Mouse (Mus musculus) forebrain, postnatal 0 days (tissue): ENCODE measurements around the gene Borcs8. TPM values are rescaled to one million over a fixed set of nuclear protein-coding genes. Genes with fewer than 3 reads are reported as not detected.

Experiments
- ATAC-seq: fragments of 200-750 bp; cut with Nextera tagmentation; 2 replicates; pipeline ENCODE4 v1.8.0; 2017; ENCODE audit warnings: mild to moderate bottlenecking, moderate library complexity
- DNase-seq: peaks from one replicate; pipeline ENCODE4 v3.0.0-alpha.2; 2015
- H3K27ac ChIP-seq: fragments of 300-500 bp; sonication (generic); 2 replicates; pipeline ENCODE4 v1.5.1; 2014; ENCODE audit warnings: low read depth, mild to moderate bottlenecking, antibody characterized with exemption, low read length, moderate library complexity, mixed read lengths
- H3K27me3 ChIP-seq: fragments of 300-500 bp; sonication (generic); 2 replicates; pipeline ENCODE4 v1.6.1; 2014; ENCODE audit warnings: mild to moderate bottlenecking, low read length, mixed read lengths; ENCODE audit not compliant: insufficient read depth
- H3K36me3 ChIP-seq: fragments of 300-500 bp; sonication (generic); 2 replicates; pipeline ENCODE4 v1.6.1; 2014; ENCODE audit warnings: mild to moderate bottlenecking, moderate library complexity; ENCODE audit not compliant: insufficient read depth
- H3K4me1 ChIP-seq: fragments of 300-500 bp; sonication (generic); 2 replicates; pipeline ENCODE4 v1.6.1; 2014; ENCODE audit warnings: antibody characterized with exemption; ENCODE audit not compliant: insufficient read depth
- H3K4me2 ChIP-seq: fragments of 300-500 bp; sonication (generic); 2 replicates; pipeline ENCODE4 v1.6.1; 2014; ENCODE audit warnings: low read depth, mild to moderate bottlenecking, moderate library complexity
- H3K4me3 ChIP-seq: fragments of 300-500 bp; sonication (generic); 2 replicates; pipeline ENCODE4 v1.5.1; 2014; ENCODE audit warnings: low read depth, low read length, mixed read lengths
- H3K9ac ChIP-seq: fragments of 300-500 bp; sonication (generic); 2 replicates; pipeline ENCODE4 v1.6.1; 2014; ENCODE audit warnings: mild to moderate bottlenecking
- H3K9me3 ChIP-seq: fragments of 300-500 bp; sonication (generic); 2 replicates; pipeline ENCODE4 v1.6.1; 2016; ENCODE audit warnings: low read length
- CTCF ChIP-seq: sonication (generic); IDR thresholded peaks from 2 replicates; pipeline ENCODE4 v1.5.1; 2016; ENCODE audit warnings: antibody characterized with exemption, control low read depth, low read depth
- WGBS: fragments of 180-500 bp; shearing (Covaris S2); extraction: QIAGEN DNeasy Blood & Tissue Kit; methylation state at CpG from one replicate; pipeline ENCODE4 v1.1.7; 2014; 5-methylcytosine and 5-hydroxymethylcytosine counted together
- polyA plus RNA-seq: library from polyadenylated mRNA; unstranded; fragments of >200 nt; fragmentation: Nextera tagmentation; extraction: Ambion mirVana; gene quantifications from 2 replicates; pipeline ENCODE4 v1.2.1, GENCODE M21; 2015
- total RNA-seq: library from RNA; depleted of rRNA; stranded (reverse); fragments of >200 nt; gene quantifications from 2 replicates; pipeline ENCODE4 v1.2.3, GENCODE M21; 2014

Borcs8 gene
- total and polyA plus RNA-seq, 2 experiments from 2014 or later = 56.5 to 59.3 TPM

GRCm38 (mm10) chr8:70134086-70134485, 5.2 kb upstream of the Borcs8 start:
- no peak for TF ChIP-seq CTCF
- Histone ChIP-seq H3K9me3 (no peaks in the 10 kb centered on the region), H3K4me1 (peaks cover 11% of the 10 kb centered on the region), H3K4me2 (no peak overlapping the region), H3K27me3 (no peaks in the 10 kb centered on the region), H3K27ac (no peak overlapping the region), H3K36me3 (peaks cover 35% of the 10 kb centered on the region; the same call in 1 of the 2 replicates), H3K9ac (no peak overlapping the region), H3K4me3 (no peak overlapping the region)
- 90% methylated on average over 5 of the region's 5 CpGs for WGBS
- ATAC-seq (no peak), DNase-seq (no peak)

DNA sequence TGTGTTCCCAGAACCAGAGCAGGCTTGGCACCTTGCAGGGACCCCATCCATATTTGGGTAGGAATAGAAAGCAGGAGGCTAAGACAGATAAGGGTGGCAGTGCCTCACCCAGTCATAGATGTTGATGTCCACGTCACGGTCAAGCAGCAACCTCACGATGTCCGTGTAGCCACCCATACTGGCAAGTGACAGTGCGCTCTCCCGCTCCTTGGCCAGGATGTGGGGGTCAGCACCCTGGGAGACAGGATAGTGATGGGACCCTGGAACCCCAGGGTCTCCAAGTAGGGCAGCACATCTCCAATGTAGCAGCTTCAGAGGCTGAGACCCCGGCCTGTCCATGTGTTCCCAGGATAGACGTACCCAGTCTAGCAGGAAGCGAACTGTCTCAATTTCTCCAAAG, 4.4 kb upstream of the Borcs8 start:
- no peak overlapping the region for H3K27ac ChIP-seq
- H3K4me3 ChIP-seq = no peak overlapping the region
- peaks cover 35% of the 10 kb centered on the region; the same call in 1 of the 2 replicates for H3K36me3 ChIP-seq
- no peak overlapping the region for H3K9ac ChIP-seq
- no peak overlapping the region for H3K4me2 ChIP-seq
- peaks cover 11% of the 10 kb centered on the region for H3K4me1 ChIP-seq
- H3K27me3 ChIP-seq = no peaks in the 10 kb centered on the region
- no peaks in the 10 kb centered on the region for H3K9me3 ChIP-seq
- no peak for DNase-seq
- WGBS = 93% methylated on average over 9 of the region's 9 CpGs
- TF ChIP-seq CTCF = no peak
- no peak for ATAC-seq

GRCm38 (mm10) chr8:70136591-70136990, 2.7 kb upstream of the Borcs8 start:
- H3K4me1 ChIP-seq = peaks cover 16% of the 10 kb centered on the region
- no peak overlapping the region for H3K4me2 ChIP-seq
- H3K27ac ChIP-seq = no peak overlapping the region
- ATAC-seq (no peak), DNase-seq (no peak)
- no peak for TF ChIP-seq CTCF
- 94% methylated on average over 4 of the region's 4 CpGs for WGBS
- no peak overlapping the region for H3K9ac ChIP-seq
- no peaks in the 10 kb centered on the region for H3K9me3 ChIP-seq
- peaks cover 35% of the 10 kb centered on the region; the same call in 1 of the 2 replicates for H3K36me3 ChIP-seq
- no peak overlapping the region for H3K4me3 ChIP-seq
- H3K27me3 ChIP-seq = no peaks in the 10 kb centered on the region

GRCm38 (mm10) chr8:70137890-70138289, 1.4 kb upstream of the Borcs8 start:
- 84% methylated on average over 4 of the region's 4 CpGs for WGBS
- Histone ChIP-seq H3K9me3 (no peaks in the 10 kb centered on the region), H3K36me3 (peaks cover 32% of the 10 kb centered on the region; the same call in 1 of the 2 replicates), H3K4me1 (peaks cover 16% of the 10 kb centered on the region), H3K9ac (no peak overlapping the region; the same call in 1 of the 2 replicates), H3K27ac (no peak overlapping the region), H3K4me3 (no peak overlapping the region), H3K27me3 (no peaks in the 10 kb centered on the region), H3K4me2 (peak overlapping the region; percentile 67; the same call in 1 of the 2 replicates)
- TF ChIP-seq CTCF = no peak
- no peak for DNase-seq
- ATAC-seq = no peak

- H3K9ac ChIP-seq = peak overlapping the region; percentile 83
- 9% methylated on average over 9 of the region's 9 CpGs for WGBS
- H3K4me1 ChIP-seq = peaks cover 16% of the 10 kb centered on the region
- H3K9me3 ChIP-seq = no peaks in the 10 kb centered on the region
- H3K4me3 ChIP-seq = peak overlapping the region; percentile 75
- peaks cover 14% of the 10 kb centered on the region; the same call in 1 of the 2 replicates for H3K36me3 ChIP-seq
- no peaks in the 10 kb centered on the region for H3K27me3 ChIP-seq
- ATAC-seq (no peak), DNase-seq (peak; percentile 29)
- H3K27ac ChIP-seq = peak overlapping the region; percentile 89
- H3K4me2 ChIP-seq = peak overlapping the region; percentile 53
- TF ChIP-seq CTCF = no peak
Measured at GRCm38 (mm10) chr8:70139981-70140380, 682 bp downstream of the Borcs8 start.

- ATAC-seq = no peak
- no peak for DNase-seq
- Histone ChIP-seq H3K4me2 (no peak overlapping the region), H3K27me3 (no peaks in the 10 kb centered on the region), H3K27ac (no peak overlapping the region), H3K9ac (no peak overlapping the region), H3K4me1 (no peaks in the 10 kb centered on the region), H3K9me3 (no peaks in the 10 kb centered on the region), H3K36me3 (peaks cover 19% of the 10 kb centered on the region), H3K4me3 (no peak overlapping the region)
- no peak for TF ChIP-seq CTCF
- WGBS = 89% methylated on average over 7 of the region's 7 CpGs
Measured at GRCm38 (mm10) chr8:70147678-70148607, 8.6 kb downstream of the Borcs8 start.

- TF ChIP-seq CTCF = no peak
- H3K4me2 ChIP-seq = no peak overlapping the region
- no peak overlapping the region for H3K9ac ChIP-seq
- ATAC-seq = no peak
- peaks cover 19% of the 10 kb centered on the region for H3K36me3 ChIP-seq
- no peaks in the 10 kb centered on the region for H3K9me3 ChIP-seq
- no peaks in the 10 kb centered on the region for H3K4me1 ChIP-seq
- no peak overlapping the region for H3K4me3 ChIP-seq
- H3K27ac ChIP-seq = no peak overlapping the region
- H3K27me3 ChIP-seq = no peaks in the 10 kb centered on the region
- DNase-seq = no peak
- WGBS = 20% methylated on average over 13 of the region's 13 CpGs
Measured at GRCm38 (mm10) chr8:70150158-70150557, 10.9 kb downstream of the Borcs8 start.
